Mouse (Mus musculus): ENCODE data around the gene Btbd35f17.
"Not testable (repeated sequence)": the region's sequence is repeated elsewhere in the genome, so short reads cannot be mapped to it uniquely, and the experiment has no call there.

The Btbd35f17 gene

DNA sequence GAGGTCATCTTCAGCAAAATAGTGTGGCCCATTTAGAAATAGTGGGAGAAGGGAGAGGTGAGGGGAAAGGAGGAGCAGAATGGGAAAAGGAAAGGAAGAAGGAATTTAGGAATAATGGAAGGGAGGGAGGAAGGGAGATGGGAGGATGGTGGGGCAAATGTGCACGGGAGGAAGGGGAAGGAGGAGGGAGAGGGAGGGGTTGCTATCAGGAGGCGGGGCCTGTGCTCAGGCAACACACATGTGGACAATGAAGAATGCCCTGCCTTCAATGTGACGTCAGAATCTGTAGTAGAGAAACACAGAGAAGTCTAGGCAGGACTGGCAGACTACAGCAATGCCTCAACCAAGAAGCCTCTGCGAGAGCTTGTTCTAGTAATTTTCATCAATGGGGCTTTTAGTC, at the start of gene Btbd35f17:
Gene Btbd35f17 (plus strand): TSS at position 301 of the 400 bp plus-strand sequence.
- not testable (repeated sequence) for DNase-seq (ENCODE audit: low read depth, low spot score)
